In the genomic region with DNA sequence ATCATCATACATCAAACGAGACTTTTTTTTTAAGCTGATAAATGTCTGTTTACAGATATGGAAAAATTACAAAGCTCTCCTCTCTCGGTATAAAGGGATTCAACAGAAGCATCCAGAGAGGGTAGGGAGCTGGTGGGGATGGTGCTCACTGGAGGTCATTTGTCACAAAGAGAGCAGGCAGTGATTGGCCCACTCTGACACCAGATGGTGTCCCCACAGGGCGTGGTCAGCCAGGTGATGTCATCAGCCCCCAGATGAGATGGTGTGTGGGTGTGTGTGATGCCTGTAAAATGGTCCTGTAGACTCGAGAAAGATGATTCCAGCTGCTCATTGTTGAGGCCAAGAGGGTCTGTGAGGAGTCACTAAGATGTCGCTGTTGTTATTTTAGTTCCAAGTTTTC, we compare ENCODE assay signal across 25 mouse cellular contexts.
DNase-seq lines count a peak whose midpoint lies in the region; ATAC-seq and TF ChIP-seq lines count a peak whose summit lies in the region.
"Had no signal": no experiment of that assay in that cellular context is flagged by ENCODE, and none has a peak within 500 bp of the region (broad histone marks: within the 10 kb centered on the region; RNA-seq: fewer than 3 reads in every experiment).

No protein-coding gene starts in this region.

- H3K4me3 ChIP-seq in layer of hippocampus, adult 2 months = no peak overlapping the region
- no peak overlapping the region for H3K4me3 ChIP-seq in myocyte
- H3K4me3 ChIP-seq: embryonic facial prominence, embryonic 12.5 days; embryonic facial prominence, embryonic 15.5 days; forebrain, embryonic 12.5 days; forebrain, embryonic 15.5 days; gastrocnemius, adult 2 months; heart, embryonic 12.5 days; heart, embryonic 15.5 days had no signal

- 0 out of 2 replicates have a peak, but pooled peaks have one; percentile 14 for ATAC-seq in frontal cortex, adult (ENCODE audit: low TSS enrichment)
- ATAC-seq: activated CD4-positive, CD25-positive, alpha-beta regulatory T cell, adult 4 months; forebrain, embryonic 15.5 days; hindbrain, postnatal 0 days; inflammation-experienced regulatory T-cells, adult 6 months had no signal

- no peak overlapping the region for H3ac ChIP-seq in myocyte (ENCODE audit: control insufficient read depth, insufficient read length)

- no peaks in the 10 kb centered on the region for H3K79me2 ChIP-seq in myocyte (ENCODE audit: control insufficient read depth, insufficient read depth)

- no peak for DNase-seq in frontal cortex, postnatal 25 days (ENCODE audit: low spot score in 2 of 2)
- no peak for DNase-seq in layer of hippocampus, adult 2 months (ENCODE audit: low spot score in 2 of 2)
- DNase-seq in layer of hippocampus, adult 18-20 months (ENCODE audit: low spot score in 2 of 2) = no peak
- DNase-seq in testis, postnatal 10 days (ENCODE audit: low spot score) = peak; percentile 32
- DNase-seq in testis, postnatal 14 days (ENCODE audit: low spot score) = no peak
- DNase-seq in retina, embryonic 14.5 days (ENCODE audit: low spot score) = no peak
- DNase-seq: adrenal gland, adult 8-10 months; adrenal gland, postnatal 25 days; gastrocnemius, adult 2 months; gastrocnemius, postnatal 14 days; heart, adult 18-20 months; heart, postnatal 10 days; heart, postnatal 4 days had no signal

- H3K36me3 ChIP-seq in myocyte (ENCODE audit: control insufficient read depth, insufficient read depth) = peaks cover 20% of the 10 kb centered on the region
- H3K36me3 ChIP-seq: embryonic facial prominence, embryonic 15.5 days had no signal

- H3K27me3 ChIP-seq in myocyte (ENCODE audit: control insufficient read depth, insufficient read depth, insufficient read length) = no peaks in the 10 kb centered on the region
- H3K27me3 ChIP-seq: embryonic facial prominence, embryonic 12.5 days; embryonic facial prominence, embryonic 15.5 days; forebrain, embryonic 12.5 days; forebrain, embryonic 15.5 days; heart, embryonic 12.5 days; heart, embryonic 15.5 days had no signal

- H3K27ac ChIP-seq in layer of hippocampus, adult 2 months = peak overlapping the region; percentile 72; the same call in 1 of the 2 replicates
- H3K27ac ChIP-seq: embryonic facial prominence, embryonic 12.5 days; embryonic facial prominence, embryonic 15.5 days; forebrain, embryonic 12.5 days; forebrain, embryonic 15.5 days; gastrocnemius, adult 2 months; heart, embryonic 15.5 days; hindbrain, embryonic 14.5 days; hindbrain, postnatal 0 days had no signal

- no peak for TF ChIP-seq POLR2A in myocyte (IDR thresholded peaks at IDR 0.05; ENCODE audit: insufficient read length, low read depth)

- no peak overlapping the region for H3K4me2 ChIP-seq in myocyte (ENCODE audit: low read depth)
- H3K4me2 ChIP-seq: embryonic facial prominence, embryonic 12.5 days; embryonic facial prominence, embryonic 15.5 days; forebrain, embryonic 12.5 days; forebrain, embryonic 15.5 days; heart, embryonic 12.5 days; heart, embryonic 15.5 days; hindbrain, embryonic 14.5 days had no signal

- TF ChIP-seq CTCF in layer of hippocampus, adult 2 months (conservative IDR thresholded peaks at IDR 0.05) = no peak

TF ChIP-seq in myocyte, 11 proteins besides CTCF, POLR2A, EP300 and RAD21:
- TF ChIP-seq CEBPB (IDR thresholded peaks at IDR 0.05; ENCODE audit: insufficient read depth, poor library complexity, severe bottlenecking) (no peak), MYOG (IDR thresholded peaks at IDR 0.05; ENCODE audit: control insufficient read depth in 1 of 3, insufficient read depth in 1 of 3, insufficient read length in 2 of 3, low read depth in 2 of 3) (peak in 1 of 3 experiments; percentile 54), POLR2AphosphoS2 (IDR thresholded peaks at IDR 0.05; ENCODE audit: insufficient read length, low read depth) (no peak), TCF3 (IDR thresholded peaks at IDR 0.05; ENCODE audit: insufficient read length, low read depth) (no peak), E2F4 (IDR thresholded peaks at IDR 0.05; ENCODE audit: insufficient read depth) (no peak), MYOD1 (IDR thresholded peaks at IDR 0.05; ENCODE audit: control insufficient read depth in 1 of 3, insufficient read length in 2 of 3, low read depth in 2 of 3) (peak in 2 of 3 experiments; percentile 8 to 78), REST (IDR thresholded peaks at IDR 0.05; ENCODE audit: insufficient read depth, insufficient read length) (no peak), USF1 (IDR thresholded peaks at IDR 0.05; ENCODE audit: low read depth) (no peak), SRF (IDR thresholded peaks at IDR 0.05; ENCODE audit: control insufficient read depth, insufficient read length, low read depth) (no peak), MAX (IDR thresholded peaks at IDR 0.05; ENCODE audit: low read depth) (no peak)
